Mouse (Mus musculus): ENCODE data around the gene Ube2v1.

Ube2v1 gene

DNA sequence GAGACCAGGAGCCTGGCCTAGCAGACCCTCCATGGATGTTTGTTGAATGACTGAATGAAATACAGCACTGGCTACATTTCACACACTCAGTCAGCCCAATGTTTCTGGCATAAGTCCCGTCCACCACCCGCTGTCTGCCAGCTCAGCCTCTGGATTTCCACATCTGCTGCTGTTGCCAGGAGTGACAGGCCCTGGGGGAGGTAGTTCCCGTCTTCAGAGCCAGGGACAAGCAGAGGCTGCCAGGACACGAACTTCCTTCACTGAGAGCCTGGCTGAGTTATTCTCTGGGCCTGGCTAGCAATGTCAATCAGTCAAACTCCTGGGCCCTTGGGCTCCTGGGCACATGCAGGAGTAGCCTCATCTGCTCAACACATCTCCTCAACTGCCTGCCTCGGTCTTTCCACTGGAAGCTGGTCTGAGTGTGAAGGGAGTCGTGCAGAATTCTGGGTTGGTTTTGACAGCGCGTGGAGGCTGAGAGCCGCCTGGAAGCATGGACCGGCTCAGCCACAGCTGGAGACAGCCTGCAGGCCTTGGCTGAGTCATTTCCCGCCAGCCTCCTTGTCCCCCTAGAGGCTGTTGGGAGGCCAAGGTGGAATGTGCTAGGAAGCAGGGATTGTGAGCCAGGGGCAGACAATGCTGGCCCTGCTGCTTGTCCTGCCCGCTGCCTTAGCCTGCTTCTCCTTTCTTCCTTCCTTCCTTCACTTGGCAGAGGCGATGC lies 61.8 kb downstream of the Ube2v1 start:
- Histone ChIP-seq H3K9me3 (ENCODE audit: low read length) (no peaks in the 10 kb centered on the region), H3K27me3 (ENCODE audit: insufficient read depth, low read length) (peaks cover 64% of the 10 kb centered on the region), H3K4me1 (replicated peaks; ENCODE audit: low read depth, low read length) (peaks cover 37% of the 10 kb centered on the region), H3K36me3 (ENCODE audit: insufficient read depth, low read length) (no peaks in the 10 kb centered on the region), H3K4me3 (replicated peaks; ENCODE audit: low read length) (no peak overlapping the region)
- no peak for TF ChIP-seq POU5F1 (IDR thresholded peaks at IDR 0.05; ENCODE audit: borderline replicate concordance, low read length)
- TF ChIP-seq NANOG (IDR thresholded peaks at IDR 0.05; ENCODE audit: borderline replicate concordance, low read length), result no peak
- TF ChIP-seq CTCF (conservative IDR thresholded peaks at IDR 0.05; ENCODE audit: low read length), result peak; percentile 7; the same call in 1 of the 2 replicates

DNA sequence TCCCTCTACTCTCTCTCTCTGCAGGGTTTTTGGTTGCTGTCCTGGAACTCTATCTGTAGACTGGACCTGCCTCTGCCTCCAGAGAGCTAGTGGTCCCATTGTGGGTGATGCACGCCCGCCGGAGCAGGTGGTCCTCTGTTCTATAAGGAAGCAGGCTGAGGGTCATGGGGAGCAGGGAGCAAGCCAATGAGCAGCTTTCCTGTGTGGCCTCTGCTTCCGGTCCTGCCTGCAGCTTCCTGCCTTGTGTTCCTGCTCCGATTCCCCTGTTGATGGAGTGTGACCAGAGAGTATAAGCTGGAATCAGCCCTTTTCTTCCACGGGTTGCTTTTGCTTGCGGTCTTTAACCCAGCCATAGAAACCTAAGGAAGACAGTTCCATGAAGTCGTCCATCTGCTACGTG lies 63.8 kb downstream of the Ube2v1 start:
- Histone ChIP-seq H3K4me3 (replicated peaks; ENCODE audit: low read length) (no peak overlapping the region), H3K9me3 (ENCODE audit: low read length) (no peaks in the 10 kb centered on the region), H3K27me3 (ENCODE audit: insufficient read depth, low read length) (peaks cover 56% of the 10 kb centered on the region), H3K36me3 (ENCODE audit: insufficient read depth, low read length) (no peaks in the 10 kb centered on the region), H3K4me1 (replicated peaks; ENCODE audit: low read depth, low read length) (peaks cover 51% of the 10 kb centered on the region)
- TF ChIP-seq CTCF (conservative IDR thresholded peaks at IDR 0.05; ENCODE audit: low read length), result no peak

DNA sequence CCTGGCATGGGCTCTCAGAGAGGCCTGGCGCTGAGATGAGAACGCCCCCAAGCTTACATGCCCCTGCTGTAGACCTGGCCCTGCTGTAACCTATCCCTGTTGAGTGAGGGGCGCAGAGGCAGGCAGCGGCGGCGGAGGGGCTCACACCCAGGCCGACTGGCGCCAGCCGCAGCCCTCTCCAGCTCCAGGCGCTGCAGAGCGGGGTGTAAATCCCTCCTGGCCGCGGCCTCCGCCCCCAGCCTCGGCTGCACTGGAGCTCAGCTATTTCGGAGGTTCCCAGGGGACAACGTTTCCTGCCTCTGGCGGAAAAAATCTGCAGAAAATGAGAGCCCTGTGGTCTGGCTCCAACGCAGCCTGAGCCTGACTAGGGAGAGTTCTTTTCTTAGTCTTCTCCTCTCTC lies 66.2 kb downstream of the Ube2v1 start:
- no peaks in the 10 kb centered on the region for H3K36me3 ChIP-seq (ENCODE audit: insufficient read depth, low read length)
- H3K4me3 ChIP-seq (replicated peaks; ENCODE audit: low read length), result peak overlapping the region; percentile 57
- peaks cover 49% of the 10 kb centered on the region for H3K4me1 ChIP-seq (replicated peaks; ENCODE audit: low read depth, low read length)
- H3K9me3 ChIP-seq (ENCODE audit: low read length), result no peaks in the 10 kb centered on the region
- TF ChIP-seq CTCF (conservative IDR thresholded peaks at IDR 0.05; ENCODE audit: low read length) (no peak), NANOG (IDR thresholded peaks at IDR 0.05; ENCODE audit: borderline replicate concordance, low read length) (no peak), POU5F1 (IDR thresholded peaks at IDR 0.05; ENCODE audit: borderline replicate concordance, low read length) (no peak)
- peaks cover 63% of the 10 kb centered on the region for H3K27me3 ChIP-seq (ENCODE audit: insufficient read depth, low read length)

DNA sequence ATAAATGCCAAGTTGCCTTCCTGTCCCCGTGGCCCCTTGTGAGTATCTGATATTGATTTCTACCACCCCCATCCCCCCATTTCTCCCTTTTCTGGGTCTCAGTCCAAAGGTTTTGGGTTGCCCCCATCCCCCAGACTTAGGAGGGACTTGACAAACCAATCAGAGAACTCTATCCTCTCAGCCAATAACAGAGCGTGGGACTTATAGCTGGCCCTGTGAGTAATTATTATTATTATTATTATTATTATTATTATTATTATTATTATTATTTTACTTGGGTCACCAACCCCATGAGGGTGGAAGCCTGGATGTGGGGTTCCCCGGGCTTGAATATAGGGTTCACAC lies 66.6 kb downstream of the Ube2v1 start:
- Histone ChIP-seq H3K4me1 (replicated peaks; ENCODE audit: low read depth, low read length) (peaks cover 48% of the 10 kb centered on the region), H3K27me3 (ENCODE audit: insufficient read depth, low read length) (peaks cover 63% of the 10 kb centered on the region), H3K4me3 (replicated peaks; ENCODE audit: low read length) (no peak overlapping the region; the same call in 1 of the 2 replicates), H3K36me3 (ENCODE audit: insufficient read depth, low read length) (no peaks in the 10 kb centered on the region), H3K9me3 (ENCODE audit: low read length) (no peaks in the 10 kb centered on the region)
- TF ChIP-seq NANOG (IDR thresholded peaks at IDR 0.05; ENCODE audit: borderline replicate concordance, low read length) (no peak), POU5F1 (IDR thresholded peaks at IDR 0.05; ENCODE audit: borderline replicate concordance, low read length) (no peak), CTCF (conservative IDR thresholded peaks at IDR 0.05; ENCODE audit: low read length) (no peak)

DNA sequence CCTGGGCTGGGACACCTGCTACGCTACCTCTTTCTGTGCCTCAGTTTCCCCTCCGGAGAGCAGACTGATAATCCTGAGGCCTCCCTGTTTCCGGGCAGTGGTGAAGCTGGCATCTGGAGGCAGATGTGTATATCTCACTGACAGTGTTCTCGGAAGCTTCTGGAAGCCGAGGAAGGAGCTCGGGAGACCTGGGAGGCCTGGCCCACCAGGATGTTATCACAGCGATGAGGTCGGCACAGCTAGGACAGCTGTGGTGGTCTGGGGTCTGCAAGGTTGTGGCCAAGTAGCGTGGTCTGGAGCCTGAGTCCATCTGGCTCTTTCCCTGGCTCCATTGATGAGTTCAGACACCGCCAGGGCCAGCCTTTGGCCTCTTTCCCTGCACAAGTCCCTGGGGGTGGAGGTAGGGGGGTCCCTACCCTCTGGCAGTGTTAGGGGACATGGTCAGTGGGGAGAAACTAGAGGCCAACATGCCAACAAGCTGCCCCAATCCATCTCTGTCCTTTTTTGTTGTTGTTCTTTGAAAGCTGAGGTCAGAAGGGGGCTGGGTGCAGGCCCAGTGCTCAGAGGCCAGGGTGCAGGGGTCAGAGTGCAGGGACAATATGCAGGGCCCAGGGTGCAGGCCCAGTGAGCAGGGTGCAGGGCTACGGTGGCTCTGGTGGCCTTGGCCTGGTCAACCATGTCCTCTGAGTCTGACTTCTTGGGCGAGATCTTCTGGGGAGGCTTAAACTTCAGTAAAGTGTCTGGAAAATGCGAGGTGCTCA lies 67.2 kb downstream of the Ube2v1 start:
- no peak for TF ChIP-seq NANOG (IDR thresholded peaks at IDR 0.05; ENCODE audit: borderline replicate concordance, low read length)
- TF ChIP-seq CTCF (conservative IDR thresholded peaks at IDR 0.05; ENCODE audit: low read length), result no peak
- TF ChIP-seq POU5F1 (IDR thresholded peaks at IDR 0.05; ENCODE audit: borderline replicate concordance, low read length), result no peak
- Histone ChIP-seq H3K4me1 (replicated peaks; ENCODE audit: low read depth, low read length) (peaks cover 49% of the 10 kb centered on the region), H3K27me3 (ENCODE audit: insufficient read depth, low read length) (peaks cover 64% of the 10 kb centered on the region), H3K4me3 (replicated peaks; ENCODE audit: low read length) (no peak overlapping the region), H3K36me3 (ENCODE audit: insufficient read depth, low read length) (no peaks in the 10 kb centered on the region), H3K9me3 (ENCODE audit: low read length) (no peaks in the 10 kb centered on the region)

DNA sequence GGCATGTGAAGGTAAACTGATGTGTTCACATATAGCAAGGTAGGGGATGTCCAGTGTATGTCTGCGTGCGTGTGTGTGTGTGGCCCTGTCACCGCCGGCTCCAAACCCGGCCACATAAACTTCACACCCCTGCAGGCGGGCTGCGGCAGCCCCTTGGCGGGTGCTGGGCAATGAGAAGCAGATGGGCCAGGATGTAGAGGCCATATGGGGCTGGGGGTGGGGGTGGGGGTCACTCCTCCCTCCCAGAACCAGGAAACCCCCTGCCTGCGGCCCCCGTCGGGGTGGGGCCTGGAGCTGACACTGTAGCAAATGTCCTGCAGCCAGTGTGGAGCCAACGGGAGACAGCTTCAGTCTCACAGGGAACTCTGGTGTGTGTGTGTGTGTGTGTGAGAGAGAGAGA lies 68.2 kb downstream of the Ube2v1 start:
- no peaks in the 10 kb centered on the region for H3K36me3 ChIP-seq (ENCODE audit: insufficient read depth, low read length)
- H3K4me1 ChIP-seq (replicated peaks; ENCODE audit: low read depth, low read length), result peaks cover 54% of the 10 kb centered on the region
- H3K4me3 ChIP-seq (replicated peaks; ENCODE audit: low read length), result no peak overlapping the region
- peaks cover 70% of the 10 kb centered on the region for H3K27me3 ChIP-seq (ENCODE audit: insufficient read depth, low read length)
- TF ChIP-seq CTCF (conservative IDR thresholded peaks at IDR 0.05; ENCODE audit: low read length) (no peak), POU5F1 (IDR thresholded peaks at IDR 0.05; ENCODE audit: borderline replicate concordance, low read length) (no peak), NANOG (IDR thresholded peaks at IDR 0.05; ENCODE audit: borderline replicate concordance, low read length) (no peak)
- H3K9me3 ChIP-seq (ENCODE audit: low read length), result no peaks in the 10 kb centered on the region

DNA sequence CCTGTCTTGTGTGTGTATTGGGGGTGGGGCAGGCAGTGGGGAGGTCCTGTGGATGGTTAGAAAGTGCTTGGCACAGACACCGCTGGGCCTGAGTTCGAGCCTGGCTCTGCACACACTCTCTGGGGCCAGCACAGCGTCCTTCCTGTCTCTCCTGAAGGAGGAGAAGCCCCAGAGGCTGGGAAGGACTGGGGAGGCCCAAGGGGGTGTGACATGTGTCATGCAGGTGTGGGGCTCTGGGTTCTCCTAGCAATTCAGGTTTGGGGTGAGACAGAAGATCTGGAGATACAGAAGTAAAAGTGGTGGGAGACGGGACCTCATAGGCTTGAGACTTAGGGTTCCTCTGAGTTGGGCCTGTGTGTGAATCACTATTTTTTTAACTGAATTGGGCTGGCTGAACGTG lies 68.9 kb downstream of the Ube2v1 start:
- TF ChIP-seq CTCF (conservative IDR thresholded peaks at IDR 0.05; ENCODE audit: low read length) (no peak), POU5F1 (IDR thresholded peaks at IDR 0.05; ENCODE audit: borderline replicate concordance, low read length) (no peak), NANOG (IDR thresholded peaks at IDR 0.05; ENCODE audit: borderline replicate concordance, low read length) (no peak)
- Histone ChIP-seq H3K4me3 (replicated peaks; ENCODE audit: low read length) (no peak overlapping the region), H3K4me1 (replicated peaks; ENCODE audit: low read depth, low read length) (peaks cover 59% of the 10 kb centered on the region), H3K9me3 (ENCODE audit: low read length) (no peaks in the 10 kb centered on the region), H3K27me3 (ENCODE audit: insufficient read depth, low read length) (peaks cover 69% of the 10 kb centered on the region), H3K36me3 (ENCODE audit: insufficient read depth, low read length) (no peaks in the 10 kb centered on the region)

DNA sequence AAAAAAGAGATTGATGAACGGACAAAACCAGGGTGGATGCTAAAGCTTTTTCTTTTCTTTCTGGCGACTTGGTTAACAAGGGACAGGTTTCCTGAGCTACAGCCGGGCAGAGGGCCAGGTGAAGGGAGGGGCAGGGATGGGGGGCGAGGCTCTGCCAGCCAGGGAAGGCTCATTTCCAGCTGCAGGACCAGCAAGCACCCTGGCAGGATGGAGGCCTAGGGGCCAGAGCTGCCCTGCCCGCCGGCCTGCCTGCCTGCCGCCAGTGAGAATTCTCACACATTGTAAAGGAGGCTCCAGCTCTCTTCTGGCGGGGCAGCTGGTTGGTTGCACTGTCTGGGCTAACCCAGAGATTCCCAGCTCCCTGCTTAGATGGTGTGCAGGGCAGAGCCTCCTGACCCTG lies 69.8 kb downstream of the Ube2v1 start:
- Histone ChIP-seq H3K4me1 (replicated peaks; ENCODE audit: low read depth, low read length) (peaks cover 60% of the 10 kb centered on the region), H3K27me3 (ENCODE audit: insufficient read depth, low read length) (peaks cover 68% of the 10 kb centered on the region), H3K4me3 (replicated peaks; ENCODE audit: low read length) (no peak overlapping the region), H3K36me3 (ENCODE audit: insufficient read depth, low read length) (no peaks in the 10 kb centered on the region), H3K9me3 (ENCODE audit: low read length) (no peaks in the 10 kb centered on the region)
- TF ChIP-seq CTCF (conservative IDR thresholded peaks at IDR 0.05; ENCODE audit: low read length) (no peak), NANOG (IDR thresholded peaks at IDR 0.05; ENCODE audit: borderline replicate concordance, low read length) (no peak), POU5F1 (IDR thresholded peaks at IDR 0.05; ENCODE audit: borderline replicate concordance, low read length) (no peak)

Data from E14TG2a.4 (cell line).